Mouse (Mus musculus) G1E (cell line): ENCODE results near the gene App. TPM values are rescaled to one million over a fixed set of nuclear protein-coding genes. Genes with fewer than 3 reads are reported as not detected.

Experiments used
- ATAC-seq: 2 replicates; pipeline ENCODE4 v1.8.0; 2016; ENCODE audit warnings: mild to moderate bottlenecking; ENCODE audit not compliant: insufficient number of reproducible peaks, poor library complexity, low FRiP score, severe bottlenecking; ENCODE audit errors: extremely low read depth
- DNase-seq: peaks from one replicate; pipeline ENCODE4 v3.0.0; 2012; ENCODE audit warnings: low spot score
- H3K27me3 ChIP-seq: 2 replicates; pipeline ENCODE4 v1.6.1; 2012; ENCODE audit warnings: mild to moderate bottlenecking, low read length, inconsistent platforms; ENCODE audit not compliant: insufficient read depth
- H3K36me3 ChIP-seq: replicated peaks from 2 replicates; pipeline ENCODE3; 2012; ENCODE audit warnings: mild to moderate bottlenecking, inconsistent platforms
- H3K4me1 ChIP-seq: 2 replicates; pipeline ENCODE4 v1.6.1; 2012; ENCODE audit warnings: low read depth, low read length, inconsistent platforms, mixed read lengths; ENCODE audit not compliant: insufficient read depth
- H3K4me3 ChIP-seq: 2 replicates; pipeline ENCODE4 v1.5.1; 2012; ENCODE audit warnings: low read depth, mild to moderate bottlenecking, inconsistent platforms, low read length, moderate library complexity, mixed read lengths
- H3K9me3 ChIP-seq: replicated peaks from 2 replicates; pipeline ENCODE4 v1.6.1; 2012; ENCODE audit warnings: inconsistent platforms
- CTCF ChIP-seq: IDR thresholded peaks from 2 replicates; pipeline ENCODE4 v1.5.1; 2012; ENCODE audit warnings: low read depth, low read length, inconsistent platforms, mixed read lengths
- GATA1 ChIP-seq: IDR thresholded peaks from 2 replicates; pipeline ENCODE4 v1.6.1; 2012; ENCODE audit warnings: borderline replicate concordance, low read length, inconsistent platforms, mixed read lengths
- GATA2 ChIP-seq: IDR thresholded peaks from 2 replicates; pipeline ENCODE4 v1.6.1; 2012; ENCODE audit warnings: low read depth, low read length, inconsistent platforms, borderline replicate concordance
- POLR2AphosphoS5 ChIP-seq: IDR thresholded peaks from 2 replicates; pipeline ENCODE4 v1.6.1; 2012; ENCODE audit warnings: low read depth, low read length, inconsistent platforms; ENCODE audit not compliant: insufficient replicate concordance
- TAL1 ChIP-seq: conservative IDR thresholded peaks from 2 replicates; pipeline ENCODE4 v1.6.1; 2012; ENCODE audit warnings: low read depth, low read length, inconsistent platforms, mixed read lengths
- polyA plus RNA-seq: library from polyadenylated mRNA; stranded (reverse); fragments of >175 nt; gene quantifications from 2 replicates; pipeline ENCODE4 v1.2.3, GENCODE M21; 2012
- total RNA-seq, 2 experiments: library from RNA; stranded (forward) in 1 of 2; stranded (reverse) in 1 of 2; fragments of 200-1000 nt in 1 of 2; fragments of >200 nt in 1 of 2; fragmentation: Nextera tagmentation in 1 of 2; gene quantifications; 2 replicates each; pipeline ENCODE4 v1.2.3; 2014 to 2017

The App gene
- total and polyA plus RNA-seq, 3 experiments, result 0.27 TPM; not detected in 2

GRCm38 (mm10) chr16:85117541-85117940 lies 56.0 kb downstream of the App start:
- TF ChIP-seq TAL1 (no peak), POLR2AphosphoS5 (no peak), GATA2 (no peak), GATA1 (no peak), CTCF (no peak)
- Histone ChIP-seq H3K4me3 (no peak overlapping the region), H3K27me3 (no peaks in the 10 kb centered on the region), H3K36me3 (no peaks in the 10 kb centered on the region), H3K9me3 (peaks cover 44% of the 10 kb centered on the region), H3K4me1 (no peaks in the 10 kb centered on the region)
- no peak for DNase-seq
- no peak for ATAC-seq

- H3K4me1 ChIP-seq, result no peaks in the 10 kb centered on the region
- no peaks in the 10 kb centered on the region for H3K27me3 ChIP-seq
- no peak for DNase-seq
- H3K36me3 ChIP-seq, result no peaks in the 10 kb centered on the region
- no peak for TF ChIP-seq TAL1
- H3K9me3 ChIP-seq, result peaks cover 40% of the 10 kb centered on the region
- H3K4me3 ChIP-seq, result no peak overlapping the region
- no peak for ATAC-seq
Measured at GRCm38 (mm10) chr16:85115837-85116236, 57.7 kb downstream of the App start.

- peaks cover 47% of the 10 kb centered on the region for H3K9me3 ChIP-seq
- no peaks in the 10 kb centered on the region for H3K36me3 ChIP-seq
- H3K4me3 ChIP-seq, result no peak overlapping the region
- no peak for DNase-seq
- no peaks in the 10 kb centered on the region for H3K27me3 ChIP-seq
- H3K4me1 ChIP-seq, result no peaks in the 10 kb centered on the region
- TF ChIP-seq TAL1 (no peak), GATA1 (no peak), GATA2 (no peak), CTCF (no peak), POLR2AphosphoS5 (no peak)
- no peak for ATAC-seq
Measured at GRCm38 (mm10) chr16:85114742-85115141, 58.8 kb downstream of the App start.

GRCm38 (mm10) chr16:85113941-85114340 lies 59.6 kb downstream of the App start:
- ATAC-seq (no peak), DNase-seq (no peak)
- no peak for TF ChIP-seq GATA2
- no peak for TF ChIP-seq CTCF
- TF ChIP-seq GATA1, result no peak
- no peak for TF ChIP-seq POLR2AphosphoS5
- TF ChIP-seq TAL1, result no peak

GRCm38 (mm10) chr16:85112254-85112653 lies 61.3 kb downstream of the App start:
- Histone ChIP-seq H3K36me3 (no peaks in the 10 kb centered on the region), H3K4me3 (no peak overlapping the region), H3K4me1 (no peaks in the 10 kb centered on the region), H3K9me3 (peaks cover 41% of the 10 kb centered on the region), H3K27me3 (no peaks in the 10 kb centered on the region)
- DNase-seq (no peak), ATAC-seq (no peak)
- no peak for TF ChIP-seq GATA2
- no peak for TF ChIP-seq GATA1
- TF ChIP-seq CTCF, result no peak
- no peak for TF ChIP-seq POLR2AphosphoS5
- no peak for TF ChIP-seq TAL1

More at GRCm38 (mm10) chr16:85113941-85114340, 59.6 kb downstream of the App start:
- Histone ChIP-seq H3K27me3 (no peaks in the 10 kb centered on the region), H3K36me3 (no peaks in the 10 kb centered on the region), H3K9me3 (peaks cover 44% of the 10 kb centered on the region), H3K4me3 (no peak overlapping the region), H3K4me1 (no peaks in the 10 kb centered on the region)

GRCm38 (mm10) chr16:85110428-85110827 lies 63.1 kb downstream of the App start:
- peaks cover 47% of the 10 kb centered on the region for H3K9me3 ChIP-seq
- TF ChIP-seq TAL1 (no peak), POLR2AphosphoS5 (no peak), CTCF (no peak), GATA1 (no peak), GATA2 (no peak)
- H3K4me3 ChIP-seq, result no peak overlapping the region
- no peaks in the 10 kb centered on the region for H3K4me1 ChIP-seq
- H3K27me3 ChIP-seq, result no peaks in the 10 kb centered on the region
- no peaks in the 10 kb centered on the region for H3K36me3 ChIP-seq
- DNase-seq, result no peak
- ATAC-seq, result no peak

- DNase-seq, result no peak
- no peak for ATAC-seq
- TF ChIP-seq GATA1, result no peak
- no peak for TF ChIP-seq POLR2AphosphoS5
- no peak for TF ChIP-seq GATA2
- no peak for TF ChIP-seq TAL1
- TF ChIP-seq CTCF, result no peak
Measured at GRCm38 (mm10) chr16:85108486-85108885, 65.1 kb downstream of the App start.

More at GRCm38 (mm10) chr16:85108486-85108885, 65.1 kb downstream of the App start:
- H3K4me1 ChIP-seq, result no peaks in the 10 kb centered on the region
- H3K27me3 ChIP-seq, result no peaks in the 10 kb centered on the region
- peaks cover 49% of the 10 kb centered on the region for H3K9me3 ChIP-seq
- H3K4me3 ChIP-seq, result no peak overlapping the region
- H3K36me3 ChIP-seq, result no peaks in the 10 kb centered on the region
